Mouse (Mus musculus) lung, embryonic 16.5 days (tissue): ENCODE data around the gene Ctu2. TPM values are rescaled to one million over a fixed set of nuclear protein-coding genes. Genes with fewer than 3 reads are reported as not detected.
A peak's percentile ranks its signal among the peaks of the same experiment; 100 is the strongest.

Experiments
- ATAC-seq: fragments of 200-750 bp; cut with Nextera tagmentation; 2 replicates; pipeline ENCODE4 v1.8.0; 2017; ENCODE audit warnings: low read depth, mild to moderate bottlenecking, moderate library complexity
- H3K27ac ChIP-seq: fragments of 300-500 bp; sonication (generic); 2 replicates; pipeline ENCODE4 v1.5.1; 2014; ENCODE audit warnings: mild to moderate bottlenecking, control low read depth, low read length
- H3K27me3 ChIP-seq: fragments of 300-500 bp; sonication (generic); 2 replicates; pipeline ENCODE4 v1.6.1; 2014; ENCODE audit warnings: low read depth, low read length, mixed read lengths; ENCODE audit not compliant: control insufficient read depth, insufficient read depth
- H3K36me3 ChIP-seq: fragments of 300-500 bp; sonication (generic); 2 replicates; pipeline ENCODE4 v1.6.1; 2014; ENCODE audit warnings: low read length; ENCODE audit not compliant: control insufficient read depth, insufficient read depth
- H3K4me1 ChIP-seq: fragments of 300-500 bp; sonication (generic); replicated peaks from 2 replicates; pipeline ENCODE4 v1.6.1; 2014; ENCODE audit warnings: low read length, mixed read lengths; ENCODE audit not compliant: control insufficient read depth, insufficient read depth
- H3K4me2 ChIP-seq: fragments of 300-500 bp; sonication (generic); 2 replicates; pipeline ENCODE4 v1.6.1; 2014; ENCODE audit warnings: low read depth, low read length, control low read depth
- H3K4me3 ChIP-seq: fragments of 300-500 bp; sonication (generic); 2 replicates; pipeline ENCODE4 v1.5.1; 2014; ENCODE audit warnings: mild to moderate bottlenecking, low read length, control low read depth
- H3K9ac ChIP-seq: fragments of 300-500 bp; sonication (generic); 2 replicates; pipeline ENCODE4 v1.6.1; 2014; ENCODE audit warnings: low read length, control low read depth
- H3K9me3 ChIP-seq: fragments of 300-500 bp; sonication (generic); 2 replicates; pipeline ENCODE4 v1.6.1; 2016; ENCODE audit warnings: low read length; ENCODE audit not compliant: control insufficient read depth
- WGBS: fragments of 180-500 bp; shearing (Covaris S2); extraction: QIAGEN DNeasy Blood & Tissue Kit; methylation state at CpG from one replicate; pipeline ENCODE4 v1.1.7; 2014; 5-methylcytosine and 5-hydroxymethylcytosine counted together
- polyA plus RNA-seq: library from polyadenylated mRNA; unstranded; fragments of >200 nt; fragmentation: Nextera tagmentation; extraction: Ambion mirVana; gene quantifications from 2 replicates; pipeline ENCODE4 v1.2.1, GENCODE M21; 2015

Gene Ctu2
- polyA plus RNA-seq, 1 experiment from 2014 or later, result 36.9 TPM

DNA sequence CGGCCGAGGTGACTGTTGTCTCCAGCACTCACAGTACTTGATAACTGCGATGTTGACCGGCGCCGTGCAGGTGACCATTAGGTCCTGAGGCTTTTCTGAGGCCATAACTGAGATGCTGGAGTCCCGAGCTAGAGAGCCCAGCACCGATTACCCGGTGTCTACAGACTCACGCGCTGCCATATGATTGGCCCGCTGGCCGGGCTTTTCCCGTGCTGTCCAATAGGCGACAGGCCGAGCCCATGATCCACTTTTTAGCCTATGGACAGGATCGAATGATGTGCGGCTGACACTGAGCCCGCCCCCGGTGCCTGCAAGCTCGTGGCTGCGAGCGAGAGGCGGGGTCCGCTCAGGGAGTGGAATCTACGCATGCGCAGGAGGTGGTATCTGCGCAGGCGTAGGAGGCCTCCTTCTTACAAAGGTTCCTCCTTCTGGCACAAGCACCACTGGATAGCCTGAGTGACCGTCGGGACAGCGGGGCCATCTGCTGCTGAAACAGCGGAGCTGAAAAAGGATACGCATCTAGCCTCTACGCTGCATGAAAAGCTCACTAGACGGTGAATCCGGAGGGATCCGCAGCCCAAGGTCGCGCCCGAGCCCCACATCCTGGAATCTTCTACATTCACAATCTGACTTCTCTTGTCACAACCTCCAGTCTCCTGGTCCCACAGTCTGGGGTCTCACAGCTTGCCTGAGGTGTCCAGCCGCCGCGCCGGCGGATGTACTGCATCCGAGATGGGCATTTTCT, 32.5 kb upstream of the Ctu2 start, which contains the start of gene Mvd:
TSS of gene Mvd (minus strand) at position 161 of the 745 bp plus-strand sequence.
- H3K9ac ChIP-seq, result peak within 1 kb of the TSS; percentile 77
- WGBS, result under 1% methylated on average over 47 of the region's 47 CpGs

DNA sequence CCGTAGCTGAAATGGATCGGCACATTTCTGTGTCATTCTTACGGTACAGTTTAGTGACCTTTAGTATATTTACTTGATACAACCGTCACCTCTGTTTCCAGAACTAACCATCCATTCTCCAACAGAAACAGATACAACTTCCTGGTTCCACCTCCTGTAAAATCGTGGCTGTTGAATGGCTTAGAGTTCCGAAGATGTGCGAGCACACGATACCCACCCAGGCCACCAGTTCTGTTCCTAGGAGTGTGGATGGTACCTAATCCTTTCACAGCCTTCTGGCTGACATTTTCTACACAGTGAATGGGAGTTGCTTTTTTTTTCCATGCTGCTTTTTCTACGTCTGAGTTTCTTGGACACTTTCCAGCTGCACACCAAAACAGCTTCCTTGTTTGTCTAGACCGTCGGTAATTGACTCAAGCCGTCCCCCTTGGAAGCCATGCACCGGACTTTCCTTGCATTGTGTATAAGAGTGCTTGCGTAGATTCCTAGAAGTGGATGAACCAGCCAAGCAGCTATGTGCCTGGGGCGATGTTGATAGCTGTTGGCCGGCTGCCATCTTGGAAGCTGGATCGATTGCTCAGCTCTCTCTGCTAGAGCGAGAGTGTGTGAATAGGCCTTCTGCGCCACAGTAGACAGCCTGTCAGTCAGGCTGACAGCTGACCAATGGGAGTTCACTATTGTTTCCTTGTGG, 31.7 kb upstream of the Ctu2 start:
- H3K9ac ChIP-seq, result peak overlapping the region; percentile 66
- H3K36me3 ChIP-seq, result no peaks in the 10 kb centered on the region
- H3K4me3 ChIP-seq, result peak overlapping the region; percentile 80
- H3K4me2 ChIP-seq, result peak overlapping the region; percentile 75
- H3K27ac ChIP-seq, result peak overlapping the region; percentile 97
- peak; percentile 73 for ATAC-seq
- no peaks in the 10 kb centered on the region for H3K9me3 ChIP-seq
- H3K27me3 ChIP-seq, result no peaks in the 10 kb centered on the region
- H3K4me1 ChIP-seq, result peaks cover 22% of the 10 kb centered on the region
- WGBS, result under 1% methylated on average over 19 of the region's 19 CpGs

More for the DNA sequence above, 32.5 kb upstream of the Ctu2 start, which contains the start of gene Mvd:
- no peaks in the 10 kb centered on the region for H3K27me3 ChIP-seq
- ATAC-seq, result peak; percentile 97
- no peaks in the 10 kb centered on the region for H3K36me3 ChIP-seq
- peak within 1 kb of the TSS; percentile 99 for H3K4me2 ChIP-seq
- H3K4me3 ChIP-seq, result peak within 1 kb of the TSS; percentile 80
- H3K27ac ChIP-seq, result peak within 1 kb of the TSS; percentile 97
- peaks cover 22% of the 10 kb centered on the region for H3K4me1 ChIP-seq
- no peaks in the 10 kb centered on the region for H3K9me3 ChIP-seq

DNA sequence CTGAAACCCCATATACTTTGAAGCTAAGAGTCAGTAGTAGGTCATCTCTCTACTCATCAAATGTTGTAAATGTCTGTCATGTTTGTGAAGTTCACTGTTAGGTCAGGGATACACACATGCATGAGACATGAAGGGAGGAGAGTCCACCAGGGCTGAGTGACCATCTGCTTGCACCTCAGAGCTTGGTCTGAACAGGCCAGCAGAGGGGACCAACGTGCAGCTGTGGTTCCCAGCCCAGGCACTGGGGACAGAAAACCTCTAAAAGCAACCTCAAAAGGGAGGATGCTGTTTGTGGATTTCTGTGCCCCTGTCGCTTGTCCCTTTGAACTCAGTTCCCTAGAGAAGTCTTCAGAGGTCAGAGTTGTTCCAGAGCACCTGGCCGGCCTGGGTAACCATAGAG, 30.7 kb upstream of the Ctu2 start:
- H3K4me1 ChIP-seq, result peaks cover 22% of the 10 kb centered on the region
- H3K27me3 ChIP-seq, result no peaks in the 10 kb centered on the region
- no peaks in the 10 kb centered on the region for H3K9me3 ChIP-seq
- ATAC-seq, result no peak
- 63% methylated on average over 3 of the region's 3 CpGs for WGBS
- H3K4me2 ChIP-seq, result peak overlapping the region; percentile 75; the same call in 1 of the 2 replicates
- no peaks in the 10 kb centered on the region for H3K36me3 ChIP-seq
- peak overlapping the region; percentile 97; the same call in 1 of the 2 replicates for H3K27ac ChIP-seq
- H3K9ac ChIP-seq, result no peak overlapping the region
- no peak overlapping the region for H3K4me3 ChIP-seq

DNA sequence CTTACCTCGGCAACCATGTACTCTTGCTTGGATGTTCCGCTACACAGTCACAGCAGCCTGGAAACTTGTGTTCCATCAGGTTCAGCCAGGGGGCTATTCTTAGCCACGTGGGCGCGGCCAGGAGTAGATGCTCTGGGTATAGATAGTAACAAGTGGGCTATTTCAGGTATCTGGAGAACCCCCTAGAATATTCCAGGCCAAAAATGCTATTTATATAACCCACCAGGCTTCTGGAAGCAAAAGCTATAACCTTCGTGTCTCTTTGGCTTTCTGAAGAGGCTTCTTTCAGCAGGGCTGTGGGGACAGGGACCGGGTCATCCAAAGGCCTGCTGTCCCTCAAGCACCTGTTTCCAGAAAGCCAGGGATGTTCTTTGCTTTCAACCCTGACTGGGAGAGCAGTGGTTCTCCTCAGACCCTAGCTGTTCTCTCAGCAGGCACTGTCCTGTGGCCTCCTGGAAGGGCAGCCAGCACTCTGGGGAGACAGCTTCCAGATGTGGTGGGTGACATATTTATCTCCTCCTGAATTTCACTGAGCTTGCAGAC, 24.7 kb upstream of the Ctu2 start:
- no peaks in the 10 kb centered on the region for H3K4me1 ChIP-seq
- WGBS, result 68% methylated on average over 7 of the region's 7 CpGs
- ATAC-seq, result no peak
- H3K36me3 ChIP-seq, result no peaks in the 10 kb centered on the region
- no peak overlapping the region for H3K4me2 ChIP-seq
- H3K9me3 ChIP-seq, result no peaks in the 10 kb centered on the region
- H3K27me3 ChIP-seq, result no peaks in the 10 kb centered on the region
- H3K9ac ChIP-seq, result no peak overlapping the region
- H3K4me3 ChIP-seq, result no peak overlapping the region
- H3K27ac ChIP-seq, result no peak overlapping the region

DNA sequence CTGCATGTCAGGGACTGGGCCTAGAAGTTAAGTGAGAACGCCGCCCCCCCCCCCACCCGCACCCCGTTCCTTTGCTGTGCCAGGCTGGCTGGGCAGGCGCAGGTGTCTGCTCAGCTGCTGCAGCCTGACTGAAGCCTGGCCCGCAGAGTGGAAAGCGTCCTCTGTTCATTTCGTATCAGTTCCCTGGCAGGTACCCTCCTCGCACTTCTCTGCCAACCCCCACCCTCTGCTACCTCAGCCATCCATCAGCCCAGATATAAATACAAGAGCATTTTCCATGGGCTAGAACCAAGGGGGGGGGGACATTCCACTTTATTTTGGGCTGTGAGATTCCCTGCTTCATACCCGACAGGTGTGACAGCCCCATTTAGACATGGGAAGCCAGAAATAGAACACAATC, 23.8 kb upstream of the Ctu2 start:
- H3K4me2 ChIP-seq, result no peak overlapping the region
- WGBS, result 82% methylated on average over 10 of the region's 10 CpGs

DNA sequence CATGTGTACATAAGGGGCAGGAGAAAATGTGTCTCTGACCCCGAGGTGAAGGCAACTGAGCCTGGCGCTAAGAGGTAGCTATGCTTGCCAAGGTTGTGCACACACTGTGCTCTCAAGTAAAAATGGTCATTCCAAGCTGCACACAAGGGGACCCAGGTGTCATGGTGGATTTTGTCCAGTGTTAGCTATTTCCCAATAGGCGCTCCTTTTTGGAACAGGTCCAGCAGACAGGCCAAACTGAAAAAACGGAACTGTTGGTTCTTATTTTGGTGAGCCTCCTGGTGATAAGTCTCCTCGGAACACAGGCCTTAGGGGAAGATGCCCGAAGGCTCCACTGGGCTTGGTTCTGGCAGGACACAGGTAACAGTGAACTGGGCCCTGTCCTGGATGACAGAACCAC, 21.5 kb upstream of the Ctu2 start:
- no peak overlapping the region for H3K27ac ChIP-seq
- WGBS, result 73% methylated on average over 6 of the region's 6 CpGs
- no peak for ATAC-seq
- H3K4me2 ChIP-seq, result no peak overlapping the region
- no peaks in the 10 kb centered on the region for H3K4me1 ChIP-seq
- no peaks in the 10 kb centered on the region for H3K36me3 ChIP-seq
- peaks cover 5% of the 10 kb centered on the region for H3K27me3 ChIP-seq
- H3K4me3 ChIP-seq, result no peak overlapping the region
- no peak overlapping the region for H3K9ac ChIP-seq
- no peaks in the 10 kb centered on the region for H3K9me3 ChIP-seq

More for the DNA sequence above, 23.8 kb upstream of the Ctu2 start:
- Histone ChIP-seq H3K4me1 (no peaks in the 10 kb centered on the region), H3K27me3 (peaks cover under 1% of the 10 kb centered on the region; the same call in 1 of the 2 replicates), H3K9ac (no peak overlapping the region), H3K4me3 (no peak overlapping the region), H3K36me3 (no peaks in the 10 kb centered on the region), H3K9me3 (no peaks in the 10 kb centered on the region), H3K27ac (no peak overlapping the region)
- ATAC-seq, result no peak

DNA sequence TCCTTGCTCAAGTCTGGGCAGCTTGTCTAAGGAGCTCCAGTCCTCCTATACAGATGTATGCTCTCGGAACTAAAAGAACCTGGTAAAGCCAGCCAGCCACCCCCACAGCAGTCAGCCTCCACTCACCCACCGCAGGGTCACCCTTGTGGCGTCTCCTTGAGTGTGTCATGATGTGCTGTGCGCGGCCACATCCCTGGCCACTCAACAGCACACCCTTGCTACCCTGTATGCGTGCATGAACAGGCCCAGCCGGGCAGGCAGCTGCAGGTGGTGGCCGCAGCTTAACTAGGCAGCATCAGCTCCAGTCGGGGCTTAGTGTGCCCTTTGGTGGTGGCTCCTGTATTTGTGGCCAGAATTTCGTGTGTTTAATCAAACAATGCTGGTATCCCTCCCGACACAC, 18.8 kb upstream of the Ctu2 start:
- Histone ChIP-seq H3K9ac (no peak overlapping the region), H3K36me3 (no peaks in the 10 kb centered on the region), H3K9me3 (no peaks in the 10 kb centered on the region), H3K27me3 (peaks cover 30% of the 10 kb centered on the region), H3K4me3 (no peak overlapping the region), H3K27ac (no peak overlapping the region), H3K4me2 (no peak overlapping the region), H3K4me1 (peaks cover 7% of the 10 kb centered on the region)
- ATAC-seq, result no peak
- WGBS, result 62% methylated on average over 11 of the region's 11 CpGs

DNA sequence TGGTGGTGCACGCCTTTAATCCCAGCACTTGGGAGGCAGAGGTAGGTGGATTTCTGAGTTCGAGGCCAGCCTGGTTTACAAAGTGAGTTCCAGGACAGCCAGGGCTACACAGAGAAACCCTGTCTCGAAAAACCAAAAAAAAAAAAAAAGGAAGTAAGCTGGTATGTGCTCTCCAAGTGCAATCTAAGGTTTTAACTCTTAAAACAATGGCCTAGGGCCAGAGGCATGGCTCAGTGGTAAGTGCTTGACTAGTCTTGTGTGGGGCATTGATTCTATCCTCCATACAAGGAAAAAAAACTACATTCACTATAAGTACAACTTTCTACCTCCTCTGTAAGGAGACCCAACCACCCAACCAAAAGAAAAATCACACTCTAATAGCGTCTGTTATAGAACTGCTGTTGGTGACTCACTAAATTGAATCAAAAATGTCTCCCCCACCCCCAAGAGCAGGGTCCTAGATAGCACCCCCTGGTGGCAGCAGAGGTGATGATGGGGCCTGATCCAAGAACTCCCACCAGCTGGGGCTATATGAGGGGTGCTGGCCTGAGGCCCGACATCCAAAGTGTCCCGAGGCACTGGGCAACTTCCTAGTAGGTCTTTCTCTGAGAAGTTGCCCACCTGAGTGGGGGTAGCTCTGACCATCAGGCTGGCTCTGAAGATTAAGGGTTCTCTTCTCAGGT, 16.6 kb upstream of the Ctu2 start:
- Histone ChIP-seq H3K4me2 (no peak overlapping the region), H3K27me3 (peaks cover 30% of the 10 kb centered on the region), H3K9me3 (no peaks in the 10 kb centered on the region), H3K4me3 (no peak overlapping the region), H3K9ac (no peak overlapping the region), H3K36me3 (no peaks in the 10 kb centered on the region), H3K4me1 (peaks cover 16% of the 10 kb centered on the region), H3K27ac (no peak overlapping the region)
- WGBS, result 54% methylated on average over 6 of the region's 6 CpGs
- no peak for ATAC-seq

DNA sequence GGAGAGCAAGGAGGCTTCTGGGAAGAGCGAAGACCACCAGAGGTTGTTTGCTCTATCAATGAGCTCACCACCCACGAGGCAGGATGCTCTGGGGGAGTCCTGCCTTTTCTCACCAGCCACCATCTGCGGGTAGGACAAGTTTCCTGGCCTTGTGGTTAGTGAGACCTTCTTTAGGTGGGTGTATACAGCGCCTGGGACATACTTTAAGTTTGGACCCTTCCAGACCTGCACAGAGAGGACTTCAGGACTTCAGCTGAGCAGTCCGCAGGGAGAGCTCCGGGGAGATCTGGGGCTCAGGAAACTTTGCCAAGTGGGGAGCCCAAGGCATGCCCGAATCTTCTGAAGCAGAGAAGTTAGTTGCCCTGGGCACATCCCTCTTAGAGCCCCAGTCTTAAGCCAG, 16.0 kb upstream of the Ctu2 start:
- no peak for ATAC-seq
- H3K4me3 ChIP-seq, result peak overlapping the region; percentile 29
- H3K27ac ChIP-seq, result no peak overlapping the region
- H3K4me2 ChIP-seq, result peak overlapping the region; percentile 47
- H3K27me3 ChIP-seq, result peaks cover 30% of the 10 kb centered on the region
- peak overlapping the region; percentile 8; the same call in 1 of the 2 replicates for H3K9ac ChIP-seq
- H3K9me3 ChIP-seq, result no peaks in the 10 kb centered on the region
- 23% methylated on average over 7 of the region's 7 CpGs for WGBS
- H3K4me1 ChIP-seq, result peaks cover 16% of the 10 kb centered on the region
- no peaks in the 10 kb centered on the region for H3K36me3 ChIP-seq
